Mouse (Mus musculus) testis, postnatal 10 days (tissue): ENCODE measurements around the gene Pde1b.
A peak's percentile ranks its signal among the peaks of the same experiment; 100 is the strongest.

Experiments used
- DNase-seq: peaks from one replicate; pipeline ENCODE4 v3.0.0; 2021; ENCODE audit warnings: low spot score

The Pde1b gene

GRCm38 (mm10) chr15:103551053-103551452 is 48.2 kb downstream of the Pde1b start:
- no peak for DNase-seq

GRCm38 (mm10) chr15:103552096-103552690 is 49.4 kb downstream of the Pde1b start:
- peak; percentile 60 for DNase-seq

GRCm38 (mm10) chr15:103564981-103565380 is 62.1 kb downstream of the Pde1b start, which contains the start of gene Glycam1:
Gene Glycam1, minus strand, starts transcription at chr15:103565081.
- no peak for DNase-seq
